Mouse (Mus musculus) ovary, postnatal 36 days (tissue): ENCODE results near the gene Krtap4-9.
"Not testable (repeated sequence)": the region's sequence is repeated elsewhere in the genome, so short reads cannot be mapped to it uniquely, and the experiment has no call there.

Experiments
- DNase-seq: peaks from one replicate; pipeline ENCODE4 v3.0.0; 2022; ENCODE audit warnings: low spot score, mixed read lengths

The Krtap4-9 gene

GRCm38 (mm10) chr11:99784900-99785299 is at the start of gene Krtap4-9:
Gene Krtap4-9, plus strand, starts transcription at chr11:99785200.
- not testable (repeated sequence) for DNase-seq

GRCm38 (mm10) chr11:99743985-99744384 is 41.0 kb upstream of the Krtap4-9 start:
- DNase-seq, result no peak

- no peak for DNase-seq
These were observed 26.1 kb upstream of the Krtap4-9 start for GRCm38 (mm10) chr11:99758877-99759276.

GRCm38 (mm10) chr11:99768410-99768809 is 16.6 kb upstream of the Krtap4-9 start:
- no peak for DNase-seq

GRCm38 (mm10) chr11:99772813-99773212 is 12.2 kb upstream of the Krtap4-9 start, which contains the start of gene Gm11595:
Gene Gm11595, minus strand, starts transcription at chr11:99772913.
- DNase-seq, result not testable (repeated sequence)

- no peak for DNase-seq
These were observed 6.6 kb upstream of the Krtap4-9 start for GRCm38 (mm10) chr11:99778401-99778800.

- no peak for DNase-seq
These were observed 4.4 kb upstream of the Krtap4-9 start, which contains the start of gene Krtap4-8 for GRCm38 (mm10) chr11:99780604-99781003. Gene Krtap4-8, minus strand, starts transcription at chr11:99780704.

- no peak for DNase-seq
These were observed 8.4 kb downstream of the Krtap4-9 start, which contains the start of gene Gm11596 for GRCm38 (mm10) chr11:99793367-99793766. Gene Gm11596, minus strand, starts transcription at chr11:99793467.

- DNase-seq, result not testable (repeated sequence)
These were observed 13.8 kb downstream of the Krtap4-9 start, which contains the start of gene Gm11569 for GRCm38 (mm10) chr11:99798832-99799231. Gene Gm11569, minus strand, starts transcription at chr11:99798932.

- DNase-seq, result not testable (repeated sequence)
These were observed 19.3 kb downstream of the Krtap4-9 start, which contains the start of gene Gm11554 for GRCm38 (mm10) chr11:99804346-99804745. Gene Gm11554, minus strand, starts transcription at chr11:99804446.

- DNase-seq, result not testable (repeated sequence)
These were observed 24.8 kb downstream of the Krtap4-9 start, which contains the start of gene Krtap4-13 for GRCm38 (mm10) chr11:99809792-99810191. Gene Krtap4-13, minus strand, starts transcription at chr11:99809892.

GRCm38 (mm10) chr11:99815566-99815965 is 30.6 kb downstream of the Krtap4-9 start, which contains the start of gene Gm11564:
Gene Gm11564, minus strand, starts transcription at chr11:99815666.
- DNase-seq, result not testable (repeated sequence)
